Mouse (Mus musculus): Measurements from ENCODE around the gene Haspin. TPM values are rescaled to one million over a fixed set of nuclear protein-coding genes. Genes with fewer than 3 reads are reported as not detected.

Gene Haspin
- total RNA-seq (2021), result under 1 TPM; 0.17 to 0.34 TPM

- intact Hi-C loops (cut with DNase I), result loop anchor here (2.0 to 5.0 kb wide), 3 partner anchors 34 to 144 kb away; no protein-coding TSS in a partner anchor
- DNase-seq (ENCODE audit: low spot score), result peak; percentile 75
These were observed at the start of gene Haspin for GRCm38 (mm10) chr11:73137591-73138501. Gene Haspin, minus strand, starts transcription at chr11:73138294.

GRCm38 (mm10) chr11:73187231-73187630 is 49.1 kb upstream of the Haspin start:
- DNase-seq (ENCODE audit: low spot score), result no peak
- intact Hi-C loops (cut with DNase I), result no loop called here

- intact Hi-C loops (cut with DNase I), result no loop called here
- DNase-seq (ENCODE audit: low spot score), result no peak
These were observed 48.0 kb upstream of the Haspin start for GRCm38 (mm10) chr11:73185872-73186615.

- intact Hi-C loops (cut with DNase I), result loop anchor here (2.0 kb wide), 1 partner anchor 21 kb away; the partner anchor contains the start of genes Ctns and Shpk
- DNase-seq (ENCODE audit: low spot score), result no peak
These were observed 39.8 kb upstream of the Haspin start for GRCm38 (mm10) chr11:73177895-73178294.

GRCm38 (mm10) chr11:73177509-73177875 is 39.4 kb upstream of the Haspin start:
- DNase-seq (ENCODE audit: low spot score), result peak; percentile 77
- intact Hi-C loops (cut with DNase I), result no loop called here

- intact Hi-C loops (cut with DNase I), result no loop called here
- DNase-seq (ENCODE audit: low spot score), result peak; percentile 94
These were observed 38.8 kb upstream of the Haspin start, which contains the start of the genes Emc6 and Tax1bp3 for GRCm38 (mm10) chr11:73176608-73177508. Gene Emc6, minus strand, starts transcription at chr11:73177037. Gene Tax1bp3, plus strand, starts transcription at chr11:73177083.

GRCm38 (mm10) chr11:73176186-73176585 is 38.1 kb upstream of the Haspin start:
- no peak for DNase-seq (ENCODE audit: low spot score)
- intact Hi-C loops (cut with DNase I), result no loop called here

- DNase-seq (ENCODE audit: low spot score), result no peak
- intact Hi-C loops (cut with DNase I), result no loop called here
These were observed 37.5 kb upstream of the Haspin start for GRCm38 (mm10) chr11:73175612-73176011.

- peak; percentile 40 for DNase-seq (ENCODE audit: low spot score)
- intact Hi-C loops (cut with DNase I), result loop anchor here (5.0 kb wide), 1 partner anchor 35 kb away; the partner anchor contains the start of gene Haspin
These were observed 34.1 kb upstream of the Haspin start for GRCm38 (mm10) chr11:73172186-73172585.

GRCm38 (mm10) chr11:73169231-73169630 is 31.1 kb upstream of the Haspin start:
- intact Hi-C loops (cut with DNase I), result no loop called here
- no peak for DNase-seq (ENCODE audit: low spot score)

- no peak for DNase-seq (ENCODE audit: low spot score)
- intact Hi-C loops (cut with DNase I), result no loop called here
These were observed 30.5 kb upstream of the Haspin start for GRCm38 (mm10) chr11:73168576-73168975.

- intact Hi-C loops (cut with DNase I), result no loop called here
- DNase-seq (ENCODE audit: low spot score), result no peak
These were observed 30.0 kb upstream of the Haspin start for GRCm38 (mm10) chr11:73168071-73168470.

GRCm38 (mm10) chr11:73162284-73162683 is 24.2 kb upstream of the Haspin start:
- intact Hi-C loops (cut with DNase I), result no loop called here
- DNase-seq (ENCODE audit: low spot score), result no peak

- DNase-seq (ENCODE audit: low spot score), result no peak
- intact Hi-C loops (cut with DNase I), result no loop called here
These were observed 23.5 kb upstream of the Haspin start for GRCm38 (mm10) chr11:73161616-73162015.

- peak; percentile 42 for DNase-seq (ENCODE audit: low spot score)
- intact Hi-C loops (cut with DNase I), result no loop called here
These were observed 22.7 kb upstream of the Haspin start for GRCm38 (mm10) chr11:73160811-73161200.

GRCm38 (mm10) chr11:73159957-73160810 is 22.1 kb upstream of the Haspin start, which contains the start of gene P2rx5:
Gene P2rx5, plus strand, starts transcription at chr11:73160421.
- no peak for DNase-seq (ENCODE audit: low spot score)

GRCm38 (mm10) chr11:73155071-73155470 is 17.0 kb upstream of the Haspin start:
- intact Hi-C loops (cut with DNase I), result no loop called here
- no peak for DNase-seq (ENCODE audit: low spot score)

More at GRCm38 (mm10) chr11:73159957-73160810, 22.1 kb upstream of the Haspin start, which contains the start of gene P2rx5:
- intact Hi-C loops (cut with DNase I), result loop anchor here (2.0 kb wide), 1 partner anchor 19 kb away; no protein-coding TSS in a partner anchor

- no peak for DNase-seq (ENCODE audit: low spot score)
- intact Hi-C loops (cut with DNase I), result no loop called here
These were observed 10.1 kb upstream of the Haspin start for GRCm38 (mm10) chr11:73148209-73148608.
